Mouse (Mus musculus) bone marrow macrophage, adult 2 months (primary cell): ENCODE results near the gene Hoxd11.

Experiments used
- CTCF ChIP-seq: IDR thresholded peaks from 2 replicates; pipeline ENCODE4 v1.5.1; 2012; ENCODE audit warnings: low read depth, mild to moderate bottlenecking, low read length, moderate library complexity
- POLR2A ChIP-seq: IDR thresholded peaks from 2 replicates; pipeline ENCODE4 v1.6.1; 2012; ENCODE audit warnings: mild to moderate bottlenecking, low read depth, low read length, borderline replicate concordance

- no peak for TF ChIP-seq CTCF
- TF ChIP-seq POLR2A = no peak
These were observed 32.1 kb upstream of the Hoxd11 start for GRCm38 (mm10) chr2:74647082-74647864.
